Mouse (Mus musculus) MEL (cell line): ENCODE data around the gene Fam98b.

Source experiments
- BHLHE40 ChIP-seq: IDR thresholded peaks from 2 replicates; pipeline ENCODE4 v1.6.1; 2012; ENCODE audit warnings: low read depth, mild to moderate bottlenecking, inconsistent platforms, low read length, improper control_type of control experiment, borderline replicate concordance
- CHD1 ChIP-seq: IDR thresholded peaks from 2 replicates; pipeline ENCODE4 v1.6.1; 2012; ENCODE audit warnings: low read depth, mild to moderate bottlenecking, inconsistent platforms, low read length, improper control_type of control experiment
- CTCF ChIP-seq, 3 experiments: IDR thresholded peaks in 2 of 3; conservative IDR thresholded peaks in 1 of 3; 2 replicates each; pipeline ENCODE4 v1.5.1; 2011 to 2012; ENCODE audit warnings: low read length in 3 of 3, low read depth in 2 of 3, mild to moderate bottlenecking in 2 of 3, improper control_type of control experiment in 1 of 3, inconsistent platforms in 1 of 3, mixed read lengths in 1 of 3, moderate library complexity in 1 of 3; ENCODE audit not compliant: control insufficient read depth in 1 of 3, insufficient read depth in 1 of 3, poor library complexity in 1 of 3, severe bottlenecking in 1 of 3
- E2F4 ChIP-seq: IDR thresholded peaks from 2 replicates; pipeline ENCODE4 v1.6.1; 2011; ENCODE audit warnings: low read depth, low read length, improper control_type of control experiment, borderline replicate concordance
- GATA1 ChIP-seq: IDR thresholded peaks from 2 replicates; pipeline ENCODE4 v1.6.1; 2011; ENCODE audit warnings: low read depth, low read length, improper control_type of control experiment
- MAZ ChIP-seq: IDR thresholded peaks from 2 replicates; pipeline ENCODE4 v1.6.1; 2012; ENCODE audit warnings: low read depth, mild to moderate bottlenecking, inconsistent platforms, low read length, improper control_type of control experiment
- POLR2A ChIP-seq, 2 experiments: IDR thresholded peaks; 2 replicates each; pipeline ENCODE4 v1.6.1; 2011 to 2012; ENCODE audit warnings: low read length in 2 of 2, mild to moderate bottlenecking in 2 of 2, control low read depth in 1 of 2, improper control_type of control experiment in 1 of 2, low read depth in 1 of 2, moderate library complexity in 1 of 2; ENCODE audit not compliant: control insufficient read depth in 1 of 2, insufficient read depth in 1 of 2, poor library complexity in 1 of 2
- POLR2AphosphoS2 ChIP-seq: IDR thresholded peaks from 2 replicates; pipeline ENCODE4 v1.6.1; 2011; ENCODE audit warnings: low read length, improper control_type of control experiment
- POLR2AphosphoS5 ChIP-seq: IDR thresholded peaks from 2 replicates; pipeline ENCODE4 v1.6.1; 2012; ENCODE audit warnings: low read depth, borderline replicate concordance, mild to moderate bottlenecking, inconsistent platforms, low read length, moderate library complexity, mixed read lengths
- TAL1 ChIP-seq: IDR thresholded peaks from 2 replicates; pipeline ENCODE4 v1.6.1; 2012; ENCODE audit warnings: mild to moderate bottlenecking, inconsistent platforms, low read length, moderate library complexity, mixed read lengths
- USF1 ChIP-seq: IDR thresholded peaks from 2 replicates; pipeline ENCODE4 v1.6.1; 2014; ENCODE audit warnings: low read depth, mild to moderate bottlenecking, inconsistent platforms, low read length, improper control_type of control experiment, moderate library complexity
- ZC3H11A ChIP-seq: IDR thresholded peaks from 2 replicates; pipeline ENCODE4 v1.6.1; 2012; ENCODE audit warnings: low read depth, mild to moderate bottlenecking, inconsistent platforms, low read length, improper control_type of control experiment
- ZMIZ1 ChIP-seq: IDR thresholded peaks from 2 replicates; pipeline ENCODE4 v1.6.1; 2012; ENCODE audit warnings: low read depth, mild to moderate bottlenecking, inconsistent platforms, low read length, improper control_type of control experiment, moderate library complexity

GRCm38 (mm10) chr2:117299596-117300448 lies 50.3 kb downstream of the Fam98b start:
- no peak for TF ChIP-seq CTCF (IDR thresholded peaks at IDR 0.05 in 2 of 3, conservative IDR thresholded peaks at IDR 0.05 in 1 of 3; ENCODE audit: control insufficient read depth in 1 of 3, insufficient read depth in 1 of 3, low read depth in 2 of 3, low read length in 3 of 3, poor library complexity in 1 of 3, severe bottlenecking in 1 of 3)
- TF ChIP-seq TAL1: no peak
- TF ChIP-seq GATA1: no peak
- no peak for TF ChIP-seq POLR2AphosphoS5
- no peak for TF ChIP-seq E2F4
- no peak for TF ChIP-seq ZC3H11A
- TF ChIP-seq USF1: no peak
- TF ChIP-seq POLR2A (IDR thresholded peaks at IDR 0.05; ENCODE audit: control insufficient read depth in 1 of 2, insufficient read depth in 1 of 2, low read depth in 1 of 2, low read length in 2 of 2, poor library complexity in 1 of 2): no peak
- TF ChIP-seq BHLHE40: no peak
- no peak for TF ChIP-seq POLR2AphosphoS2
- no peak for TF ChIP-seq ZMIZ1
- TF ChIP-seq MAZ: no peak
- TF ChIP-seq CHD1: no peak
